Mouse (Mus musculus): Measurements from ENCODE around the gene Serpinf2.

DNA sequence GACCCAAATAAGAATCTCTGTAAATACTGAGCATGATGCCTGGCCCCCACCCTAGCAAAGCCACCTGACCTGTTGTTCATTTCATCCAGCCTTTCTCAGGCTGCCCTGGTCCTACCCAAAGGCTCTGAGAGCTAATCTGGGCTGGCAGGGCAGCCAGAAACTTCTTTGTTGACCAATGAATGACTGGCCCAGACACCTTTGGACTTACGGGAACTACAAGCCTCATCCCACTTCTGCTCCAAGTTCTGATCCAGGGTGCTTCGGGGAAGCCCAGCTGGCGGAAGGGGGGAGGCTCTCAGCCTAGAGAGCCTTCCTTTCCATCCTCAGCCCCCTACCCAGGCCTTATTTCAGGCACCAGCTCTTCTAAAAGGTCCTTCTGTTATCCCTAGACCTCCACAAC lies 587 bp downstream of the Serpinf2 start:
- TF ChIP-seq CTCF (IDR thresholded peaks at IDR 0.05; ENCODE audit: low read depth, low read length) = no peak
- no peak for TF ChIP-seq TAL1 (conservative IDR thresholded peaks at IDR 0.05; ENCODE audit: low read depth, low read length)
- no peak for TF ChIP-seq GATA1 (IDR thresholded peaks at IDR 0.05; ENCODE audit: borderline replicate concordance, low read length)
- TF ChIP-seq POLR2AphosphoS5 (IDR thresholded peaks at IDR 0.05; ENCODE audit: insufficient replicate concordance, low read depth, low read length) = no peak
- TF ChIP-seq GATA2 (IDR thresholded peaks at IDR 0.05; ENCODE audit: borderline replicate concordance, low read depth, low read length) = no peak
